Mouse (Mus musculus): ENCODE measurements around the gene Ptpn1.
A peak's percentile ranks its signal among the peaks of the same experiment; 100 is the strongest.

Ptpn1 gene

DNA sequence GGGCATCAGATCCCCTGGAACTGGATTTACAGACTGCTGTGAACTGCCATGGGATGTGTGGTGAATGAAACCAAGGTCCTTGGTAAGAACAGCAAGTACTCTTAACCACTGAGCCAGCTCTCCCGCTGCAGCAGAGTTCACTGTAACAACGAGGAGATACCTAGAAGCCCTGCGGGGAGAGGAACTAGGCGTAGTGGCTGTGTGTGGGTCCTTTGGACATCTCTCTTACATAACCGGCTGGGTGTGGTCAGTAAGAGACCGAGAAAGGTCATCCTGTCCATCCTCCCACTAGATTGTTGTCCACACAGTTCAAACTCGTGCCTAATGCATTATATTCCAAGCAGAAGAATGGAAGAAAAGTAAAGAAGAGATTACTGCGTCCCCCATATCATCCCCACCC lies 10.0 kb upstream of the Ptpn1 start:
- DNase-seq: no peak

DNA sequence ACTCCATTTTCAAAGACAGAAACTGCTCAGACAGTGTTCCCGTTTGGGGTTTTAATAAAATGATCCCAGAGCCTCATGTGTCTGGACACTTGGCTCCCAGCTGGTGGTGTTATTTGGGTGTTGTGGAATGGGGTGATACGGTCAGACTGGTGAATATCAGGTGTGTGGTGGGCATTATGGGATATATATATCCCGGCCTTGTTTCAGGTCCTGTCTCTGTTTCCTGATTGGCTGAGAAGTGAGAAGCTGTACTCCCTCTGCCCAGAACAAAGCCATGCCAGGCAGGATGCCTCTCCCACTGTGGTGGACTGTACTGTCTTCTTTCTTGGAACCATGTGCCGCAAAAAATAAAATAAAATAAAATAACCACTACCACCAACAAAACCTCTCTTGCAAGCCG lies 7.8 kb upstream of the Ptpn1 start:
- no peak for DNase-seq

DNA sequence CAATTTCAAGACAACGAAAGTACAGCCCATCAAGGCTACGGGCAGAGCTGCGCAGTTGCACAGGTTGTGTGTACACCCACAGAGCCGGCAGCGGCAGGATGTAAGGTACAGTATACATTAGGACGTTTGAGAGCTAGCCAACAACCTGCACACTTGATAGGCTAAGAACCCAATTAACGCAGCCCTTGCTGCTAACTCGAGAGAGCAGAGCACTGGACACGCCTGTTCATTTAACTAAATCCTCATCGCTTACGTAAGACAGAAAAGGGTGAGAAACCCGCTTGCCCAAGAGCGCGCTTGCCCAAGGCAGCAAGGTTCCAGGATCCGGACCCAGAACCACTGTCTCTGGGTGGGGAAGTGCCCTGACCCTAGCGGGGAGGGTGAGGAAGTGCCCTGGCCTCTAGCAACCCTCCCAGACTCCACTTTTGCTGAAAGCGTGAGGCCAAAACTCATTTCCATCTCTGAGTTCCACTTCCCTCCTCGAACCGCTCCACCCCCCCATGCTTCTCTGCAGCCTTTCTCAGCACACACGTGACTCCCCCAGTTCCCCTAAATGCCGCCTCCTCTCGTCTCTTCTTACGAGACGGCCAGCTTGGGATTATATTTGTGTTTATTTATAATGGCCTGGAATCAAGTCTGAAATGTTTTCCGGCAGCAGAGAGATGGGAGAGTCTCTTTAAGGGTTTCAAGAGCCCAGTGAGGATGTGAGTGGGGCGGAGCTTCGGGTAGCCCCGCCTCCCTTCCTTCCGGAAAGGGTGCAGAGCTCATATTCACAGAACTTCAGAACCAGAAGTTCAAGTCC lies 6.9 kb upstream of the Ptpn1 start:
- peak; percentile 76 to 77 for DNase-seq

DNA sequence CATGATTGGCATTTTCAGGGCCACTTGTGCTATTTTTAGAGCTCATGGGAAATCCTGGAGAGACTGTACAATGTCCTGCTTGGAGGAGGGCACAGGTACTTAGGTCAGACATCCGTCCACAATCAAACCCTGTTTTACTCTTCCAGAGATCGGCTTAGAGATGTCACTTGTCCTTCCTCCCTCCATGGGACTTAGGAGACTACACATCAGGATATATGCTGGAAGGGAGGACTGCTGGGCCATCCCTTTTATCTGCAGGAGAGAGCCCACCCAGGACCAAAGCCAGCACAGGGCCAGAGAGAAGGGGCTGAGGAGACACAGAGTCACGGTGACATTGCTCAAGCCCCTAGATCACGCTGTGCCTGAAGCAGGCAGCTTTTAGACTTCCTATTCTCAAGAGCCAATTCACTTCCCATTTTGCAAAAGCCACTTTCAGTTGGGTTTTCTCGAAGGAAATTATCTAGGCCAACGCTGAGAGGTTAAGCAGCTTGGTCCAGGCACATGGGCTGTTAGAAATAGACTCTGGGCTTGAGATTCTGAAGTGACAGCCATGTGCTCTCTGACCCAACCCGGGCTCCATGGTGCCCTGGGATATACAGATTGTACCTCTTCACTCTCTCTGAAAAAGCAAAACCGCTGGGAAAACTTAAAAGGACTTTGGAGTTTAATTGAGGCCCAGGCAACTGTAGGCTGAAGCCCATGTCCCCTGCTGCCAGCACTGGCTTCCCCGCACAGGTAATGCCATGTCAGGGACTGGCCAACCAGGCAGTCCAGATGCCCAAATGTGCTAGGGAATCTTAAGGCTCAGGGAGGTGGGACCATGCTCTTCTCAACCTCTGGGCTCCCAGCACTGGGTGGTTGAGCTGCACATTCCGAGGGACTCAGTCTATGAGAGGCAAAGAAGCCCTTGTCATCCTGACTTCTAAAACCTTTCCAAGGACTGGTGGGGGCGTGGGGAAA lies 5.7 kb upstream of the Ptpn1 start:
- no peak for DNase-seq

- no peak for DNase-seq
Observed at GRCm38 (mm10) chr2:167928002-167928526, 3.8 kb upstream of the Ptpn1 start.

- DNase-seq: no peak
Observed at GRCm38 (mm10) chr2:167928972-167929371, 2.9 kb upstream of the Ptpn1 start.

GRCm38 (mm10) chr2:167930975-167931374 lies 882 bp upstream of the Ptpn1 start:
- no peak for DNase-seq

- DNase-seq: no peak
Observed at GRCm38 (mm10) chr2:167932727-167933231, 922 bp downstream of the Ptpn1 start.

GRCm38 (mm10) chr2:167933397-167933796 lies 1.5 kb downstream of the Ptpn1 start:
- DNase-seq: no peak

DNA sequence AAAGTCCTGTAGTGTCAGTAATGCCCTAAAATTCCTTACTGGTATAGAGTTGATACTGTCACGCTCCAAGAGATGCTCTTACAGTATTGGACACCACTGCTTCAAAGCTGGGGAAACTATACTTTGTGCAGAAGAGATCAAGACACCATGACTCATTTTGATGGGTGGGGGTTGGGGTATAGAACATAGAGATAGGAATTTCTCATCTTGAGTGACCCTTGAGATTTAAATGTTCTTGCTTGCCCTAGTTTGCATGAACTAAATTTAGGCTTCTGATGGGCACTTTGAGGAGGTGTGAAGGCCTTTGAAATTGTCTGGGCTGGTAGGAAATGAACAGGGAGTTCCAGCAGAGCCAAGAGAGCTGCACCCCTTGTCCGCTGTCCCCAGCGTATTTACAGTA lies 4.1 kb downstream of the Ptpn1 start:
- no peak for DNase-seq

DNA sequence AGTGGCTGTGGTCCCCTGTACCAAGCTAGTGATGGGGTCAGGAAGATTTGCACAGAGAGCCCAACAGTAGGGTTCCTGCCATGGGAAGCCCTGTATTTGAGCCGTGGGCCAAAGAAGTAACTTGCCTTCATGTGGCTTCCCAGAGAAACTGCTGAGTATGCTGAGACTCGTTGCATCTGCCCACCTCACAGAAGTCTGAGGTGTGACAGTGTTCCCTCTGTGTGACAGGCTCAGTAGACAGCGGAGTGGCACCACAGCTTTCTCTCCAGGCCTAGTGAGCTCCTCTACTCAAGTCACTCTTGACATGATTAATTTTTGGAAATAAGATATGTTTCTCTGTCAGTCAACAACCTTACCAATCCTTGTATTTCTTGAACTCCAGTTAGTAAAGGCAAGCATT lies 6.9 kb downstream of the Ptpn1 start:
- no peak for DNase-seq

DNA sequence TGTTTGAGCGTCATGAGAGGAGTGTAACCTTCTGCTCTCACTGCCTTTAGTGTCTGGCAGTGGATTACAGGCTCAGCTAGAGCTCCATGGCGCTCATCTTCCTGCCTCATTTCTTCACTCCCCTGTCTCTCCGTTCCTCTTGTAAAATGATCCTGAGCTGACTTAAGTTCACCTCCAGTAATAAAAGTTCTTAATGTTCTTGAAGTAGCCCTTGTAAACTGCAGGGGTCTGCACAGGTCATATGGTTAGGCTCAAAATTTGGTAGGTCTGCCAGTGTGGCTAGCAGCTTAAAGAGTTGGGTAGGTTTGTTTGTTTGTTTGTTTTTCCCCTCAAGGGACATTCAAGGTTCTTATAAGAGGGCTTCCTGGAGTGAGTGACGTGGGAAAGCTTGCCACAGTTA lies 7.3 kb downstream of the Ptpn1 start:
- no peak for DNase-seq

- no peak for DNase-seq
Observed at GRCm38 (mm10) chr2:167939632-167940399, 8.0 kb downstream of the Ptpn1 start.

DNA sequence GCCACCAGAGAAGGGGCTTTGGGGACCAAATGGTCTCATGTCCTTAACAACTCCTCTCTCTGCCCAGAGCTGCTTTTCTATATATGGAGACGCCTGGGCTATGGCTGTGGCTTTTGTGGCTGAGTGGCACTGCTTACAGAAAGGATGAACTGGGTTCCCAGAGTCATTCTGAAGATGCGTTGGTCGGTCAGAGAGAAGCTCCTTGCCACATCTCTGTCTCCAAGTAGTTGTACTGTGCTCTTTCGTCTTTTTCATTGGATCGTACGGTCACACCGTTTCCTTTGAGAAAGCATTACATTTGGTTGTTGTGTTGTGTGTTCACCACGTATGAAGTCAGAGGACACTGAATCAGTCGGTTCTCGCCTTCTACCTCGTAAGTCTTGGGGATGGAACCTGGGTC lies 8.8 kb downstream of the Ptpn1 start:
- DNase-seq: no peak

DNA sequence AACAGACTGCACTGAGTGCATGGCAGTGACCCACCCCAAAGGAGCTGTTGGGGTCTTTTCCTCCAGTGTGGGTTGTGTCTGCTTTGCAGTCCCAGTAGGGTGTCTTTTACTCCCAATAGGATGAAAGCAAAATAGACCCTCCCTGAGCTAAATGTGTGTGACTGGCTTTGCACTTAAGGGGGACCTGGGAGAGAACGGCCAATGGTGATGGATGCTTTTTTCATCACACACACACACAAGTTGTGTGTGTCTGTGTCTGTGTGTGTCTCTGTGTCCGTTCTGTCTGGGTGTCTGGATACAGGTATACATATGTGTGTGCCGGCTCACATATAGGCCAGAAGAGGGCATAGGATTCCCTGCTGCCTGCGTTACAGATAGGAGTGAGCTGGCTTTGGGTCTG lies 9.5 kb downstream of the Ptpn1 start:
- DNase-seq: no peak

DNA sequence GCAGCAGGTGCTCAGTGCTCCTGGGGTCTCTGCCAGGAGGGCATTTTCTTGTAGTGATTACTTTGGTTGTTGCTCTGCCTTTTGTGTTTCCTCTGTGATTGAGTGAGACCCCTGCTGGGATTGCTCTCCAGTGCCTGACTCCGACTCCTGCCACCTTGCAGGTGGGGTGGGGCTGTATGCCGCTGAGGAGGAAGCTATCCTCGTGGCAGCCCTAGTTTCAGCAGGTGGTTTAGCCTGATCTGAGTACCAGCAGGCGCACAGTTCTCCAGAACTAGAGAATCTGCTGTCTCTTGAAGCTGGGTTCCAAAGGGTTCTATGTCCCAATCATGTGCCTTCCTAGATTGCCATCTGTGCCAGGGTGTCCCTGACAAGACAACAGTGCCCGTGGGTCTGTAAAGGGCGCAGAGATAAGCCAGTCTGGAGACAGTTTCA lies 9.9 kb downstream of the Ptpn1 start:
- DNase-seq: peak; percentile 35 to 45

DNA sequence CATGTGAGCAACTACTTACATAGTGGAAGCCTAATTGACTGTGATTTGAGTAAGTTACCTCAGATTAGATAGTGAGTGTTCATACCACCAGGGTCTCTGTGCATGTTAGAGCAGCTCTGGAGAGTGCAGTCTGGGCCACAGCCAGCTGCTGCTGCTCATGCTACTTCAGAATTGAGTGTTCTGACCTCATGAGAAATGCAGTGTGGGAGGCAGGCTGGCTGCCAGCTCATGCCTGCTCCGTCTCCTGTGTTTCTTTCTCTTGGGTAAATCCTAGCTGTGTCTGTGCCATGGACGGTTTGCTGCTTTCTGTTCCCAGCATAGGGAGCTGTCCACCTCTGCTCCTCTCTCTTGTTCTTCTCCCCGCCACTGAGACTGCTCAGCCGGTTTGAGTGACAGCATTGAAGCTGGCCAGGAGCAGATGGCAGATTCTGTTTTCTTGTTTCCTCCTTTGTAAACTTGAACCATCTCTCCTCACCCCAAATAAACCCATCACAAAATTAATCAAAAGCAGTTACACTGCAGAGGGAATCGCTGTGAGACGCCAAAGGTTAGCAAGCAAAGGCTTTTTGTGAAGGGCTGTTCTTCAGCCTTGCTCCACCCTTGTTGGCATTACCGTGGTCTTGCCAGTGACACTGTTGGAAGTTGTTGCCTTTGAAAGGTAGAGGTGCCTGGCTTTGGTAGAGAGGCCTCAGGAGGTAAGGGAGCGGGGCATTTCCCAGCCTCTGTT lies 10.5 kb downstream of the Ptpn1 start:
- DNase-seq: peak; percentile 44 to 50

DNA sequence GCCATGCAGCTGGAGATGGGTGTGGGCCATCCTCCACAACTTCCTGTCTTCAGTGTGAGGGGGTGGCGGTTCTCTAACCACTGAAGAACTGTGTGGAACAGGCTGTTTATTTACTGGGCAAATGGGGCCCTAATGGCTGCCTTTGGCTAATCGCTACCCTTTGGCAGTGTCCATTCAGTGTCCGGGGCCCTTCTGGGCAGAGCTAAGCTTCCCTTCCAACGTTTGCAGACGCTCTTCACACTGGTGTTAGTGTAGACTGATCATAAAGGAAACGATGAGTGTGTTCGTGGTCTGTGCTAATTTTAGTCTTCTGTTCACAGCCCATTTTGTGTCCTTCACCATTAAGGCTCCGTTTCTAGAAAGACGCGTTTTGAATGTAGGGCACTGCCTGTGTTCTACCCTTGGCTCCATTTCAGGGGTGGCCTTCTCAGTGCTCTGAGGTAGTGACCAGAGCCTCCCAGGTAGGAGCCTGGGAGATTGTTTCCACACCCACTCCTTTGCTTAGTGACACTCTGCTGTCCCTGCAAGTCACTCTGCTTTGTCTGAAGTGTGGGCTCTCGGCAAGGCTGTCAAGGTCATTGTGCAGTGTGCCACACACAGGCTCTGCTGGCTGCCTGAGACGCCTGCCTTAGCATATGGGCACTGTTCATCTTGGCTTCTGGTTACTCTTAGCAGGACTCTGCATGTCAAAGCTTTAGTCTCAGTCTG lies 11.2 kb downstream of the Ptpn1 start:
- peak in 1 of 2 experiments; percentile 41 for DNase-seq

- DNase-seq: no peak
Observed at GRCm38 (mm10) chr2:167944193-167944592, 12.3 kb downstream of the Ptpn1 start.

DNA sequence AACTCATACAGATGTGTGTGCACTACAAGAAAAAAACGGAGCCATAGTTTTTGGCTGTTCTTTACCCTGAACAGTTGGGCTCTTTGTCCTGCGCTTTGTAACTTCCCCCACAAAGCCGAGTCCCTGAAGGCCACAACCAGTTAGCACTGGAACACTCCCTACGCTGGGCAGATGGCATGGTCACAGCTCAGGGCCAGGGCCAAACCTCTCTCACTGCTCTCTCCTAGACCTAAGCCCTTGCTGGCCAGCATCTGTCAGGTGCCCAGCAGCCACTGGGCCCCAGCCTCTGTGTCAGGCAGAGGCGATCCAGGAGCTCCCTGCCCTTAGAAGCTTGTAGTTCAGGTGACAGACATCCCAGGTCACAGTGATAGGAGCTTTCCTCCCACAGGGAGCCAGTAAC lies 13.6 kb downstream of the Ptpn1 start:
- DNase-seq: no peak

GRCm38 (mm10) chr2:167947251-167947650 lies 15.4 kb downstream of the Ptpn1 start:
- DNase-seq: no peak
